Mouse (Mus musculus) megakaryocyte, embryonic 14.5 days (primary cell): ENCODE measurements around the gene Zscan5b.

Source experiments
- FLI1 ChIP-seq: IDR thresholded peaks from 2 replicates; pipeline ENCODE4 v1.6.1; 2012; ENCODE audit warnings: low read length, inconsistent platforms, mixed read lengths
- GATA1 ChIP-seq: IDR thresholded peaks from 3 replicates; pipeline ENCODE4 v1.6.1; 2012; ENCODE audit warnings: mixed read lengths, low read length, inconsistent platforms, borderline replicate concordance

DNA sequence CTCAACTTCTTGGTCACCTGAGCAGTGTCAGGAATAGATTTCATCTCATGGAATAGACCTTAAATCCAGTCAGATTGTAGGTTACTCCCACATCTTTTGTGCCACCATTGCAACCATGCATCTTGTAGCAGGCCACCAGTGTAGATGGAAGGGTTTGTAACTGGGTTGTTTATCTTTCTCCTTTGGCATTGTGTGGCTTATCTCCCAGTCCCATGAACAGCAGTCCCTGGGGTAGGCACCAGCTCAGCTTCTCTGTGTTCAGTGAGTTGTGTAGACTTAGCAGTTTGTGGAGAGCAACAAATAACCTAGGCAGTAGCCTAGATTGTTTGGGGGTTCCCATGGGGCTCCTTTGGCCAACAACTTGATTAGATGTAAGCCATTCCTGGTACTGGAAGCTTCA, 39.2 kb upstream of the Zscan5b start:
- TF ChIP-seq GATA1 (no peak), FLI1 (no peak)
